Mouse (Mus musculus) hindbrain, embryonic 10.5 days (tissue): Measurements from ENCODE around the gene Phkg2. TPM values are rescaled to one million over a fixed set of nuclear protein-coding genes. Genes with fewer than 3 reads are reported as not detected.
A peak's percentile ranks its signal among the peaks of the same experiment; 100 is the strongest.

Experiments
- DNase-seq: peaks from one replicate; pipeline ENCODE4 v3.0.0-alpha.2; 2017; ENCODE audit warnings: low spot score
- H3K27ac ChIP-seq: fragments of 300-500 bp; sonication (generic); 2 replicates; pipeline ENCODE4 v1.5.1; 2016; ENCODE audit warnings: mild to moderate bottlenecking, moderate library complexity
- H3K27me3 ChIP-seq: fragments of 300-500 bp; sonication (generic); 2 replicates; pipeline ENCODE4 v1.6.1; 2016; ENCODE audit warnings: mild to moderate bottlenecking; ENCODE audit not compliant: poor library complexity, insufficient read depth, severe bottlenecking
- H3K36me3 ChIP-seq: fragments of 300-500 bp; sonication (generic); 2 replicates; pipeline ENCODE4 v1.6.1; 2016; ENCODE audit warnings: mild to moderate bottlenecking, moderate library complexity
- H3K4me1 ChIP-seq: fragments of 300-500 bp; sonication (generic); replicated peaks from 2 replicates; pipeline ENCODE4 v1.6.1; 2016; ENCODE audit warnings: mild to moderate bottlenecking
- H3K4me3 ChIP-seq: fragments of 300-500 bp; sonication (generic); 2 replicates; pipeline ENCODE4 v1.5.1; 2016; ENCODE audit warnings: mild to moderate bottlenecking, moderate library complexity
- H3K9me3 ChIP-seq: fragments of 300-500 bp; sonication (generic); 2 replicates; pipeline ENCODE4 v1.6.1; 2016; ENCODE audit warnings: mild to moderate bottlenecking, moderate library complexity
- WGBS: fragments of 180-500 bp; shearing (Covaris S2); methylation state at CpG from one replicate; pipeline ENCODE4 v1.1.7; 2016; 5-methylcytosine and 5-hydroxymethylcytosine counted together
- polyA plus RNA-seq: library from polyadenylated mRNA; unstranded; fragments of >200 nt; fragmentation: Nextera tagmentation; extraction: Ambion mirVana; gene quantifications from 2 replicates; pipeline ENCODE4 v1.2.1, GENCODE M21; 2016

The Phkg2 gene
- 47.0 and 54.1 TPM in 2 replicates for polyA plus RNA-seq

DNA sequence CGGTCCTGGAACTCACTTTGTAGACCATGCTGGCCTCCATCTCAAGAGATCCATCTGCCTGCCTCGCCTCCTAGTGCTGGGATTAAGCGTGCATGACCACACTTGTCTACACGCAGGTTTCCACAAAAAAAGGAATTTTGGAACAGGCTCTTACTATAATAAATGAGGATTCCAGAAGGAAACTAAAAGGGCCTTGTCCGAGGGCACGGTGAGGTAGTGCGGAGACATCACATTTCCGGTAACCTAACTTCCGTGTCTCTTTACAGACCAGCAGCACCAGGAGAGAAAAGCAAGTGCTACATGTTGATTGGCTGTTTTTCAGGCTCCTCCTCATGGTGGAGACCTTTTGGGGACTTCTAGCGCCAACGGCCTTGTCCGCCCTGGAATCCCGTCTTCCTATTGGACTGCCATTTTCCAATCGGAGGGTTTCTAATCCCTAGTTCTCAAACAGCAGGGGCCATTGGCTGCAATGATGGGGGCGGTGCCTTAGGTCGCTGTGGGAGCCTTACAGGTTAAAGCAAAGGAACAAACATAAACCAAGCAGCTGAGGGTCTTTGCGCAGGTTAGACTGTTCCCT lies at the start of gene Phkg2:
Gene Phkg2 (plus strand): TSS at position 446 of the 577 bp plus-strand sequence.
- peak; percentile 91 for DNase-seq
- H3K4me3 ChIP-seq = peak within 1 kb of the TSS; percentile 95
- no peaks in the 10 kb centered on the region for H3K9me3 ChIP-seq
- peak within 1 kb of the TSS; percentile 94 for H3K27ac ChIP-seq
- peaks cover 41% of the 10 kb centered on the region for H3K36me3 ChIP-seq
- H3K27me3 ChIP-seq = no peaks in the 10 kb centered on the region
- WGBS = under 1% methylated on average over 17 of the region's 17 CpGs
- H3K4me1 ChIP-seq = peaks cover 26% of the 10 kb centered on the region

DNA sequence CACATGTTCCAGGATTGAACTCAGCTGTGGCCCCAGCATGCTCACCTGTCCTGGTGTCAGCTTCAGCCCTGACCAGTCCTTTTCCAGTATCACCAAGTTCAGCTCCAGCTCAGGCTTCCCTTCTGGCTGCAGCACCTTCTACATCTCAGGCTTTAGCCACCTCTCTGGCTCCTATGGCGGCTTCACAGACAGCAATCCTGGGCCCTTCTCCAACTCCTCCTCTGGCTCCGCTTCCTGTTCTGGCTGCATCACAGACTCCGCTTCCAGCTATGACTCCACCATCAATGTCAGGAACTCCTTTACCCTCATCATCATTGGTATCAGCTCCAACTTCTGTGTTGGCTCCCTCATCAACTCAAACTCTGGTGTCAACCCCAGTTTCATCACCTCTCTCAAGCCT lies 31.5 kb upstream of the Phkg2 start:
- H3K36me3 ChIP-seq = peaks cover 100% of the 10 kb centered on the region
- no peak overlapping the region for H3K4me3 ChIP-seq
- H3K27me3 ChIP-seq = no peaks in the 10 kb centered on the region
- no peak for DNase-seq
- no peak overlapping the region for H3K27ac ChIP-seq
- H3K4me1 ChIP-seq = no peaks in the 10 kb centered on the region
- no peaks in the 10 kb centered on the region for H3K9me3 ChIP-seq
- WGBS = 100% methylated on average over 3 of the region's 3 CpGs

DNA sequence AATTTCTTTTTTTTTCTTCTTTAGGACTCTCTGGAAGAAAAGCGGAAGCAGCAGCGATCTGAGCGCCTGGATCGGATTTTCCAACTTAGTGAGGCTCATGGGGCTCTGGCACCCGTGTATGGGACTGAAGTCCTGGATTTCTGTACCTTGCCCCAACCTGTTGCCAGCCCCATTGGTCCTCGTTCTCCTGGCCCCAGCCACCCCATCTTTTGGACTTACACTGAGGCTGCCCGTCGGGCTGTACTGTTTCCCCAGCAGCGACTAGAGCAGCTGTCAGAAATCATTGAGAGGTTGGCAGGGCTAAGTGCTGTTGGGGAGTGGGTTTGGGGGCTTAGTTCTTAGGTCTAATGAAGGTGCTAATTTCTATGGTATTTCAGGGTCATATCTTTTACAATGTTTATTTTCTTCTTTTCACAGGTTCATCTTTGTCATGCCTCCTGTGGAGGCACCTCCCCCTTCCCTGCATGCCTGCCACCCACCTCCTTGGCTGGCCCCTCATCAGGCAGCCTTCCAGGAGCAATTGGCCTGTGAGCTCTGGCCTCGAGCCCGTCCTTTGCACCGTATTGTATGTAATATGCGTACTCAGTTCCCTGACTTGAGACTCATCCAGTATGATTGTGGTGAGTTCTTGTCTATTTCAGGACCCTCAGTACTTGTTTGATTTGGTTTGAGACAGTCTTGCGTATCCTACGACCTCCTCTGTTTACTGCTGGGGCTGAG lies 23.9 kb upstream of the Phkg2 start:
- Histone ChIP-seq H3K4me3 (no peak overlapping the region), H3K9me3 (no peaks in the 10 kb centered on the region), H3K36me3 (peaks cover 97% of the 10 kb centered on the region), H3K4me1 (no peaks in the 10 kb centered on the region), H3K27ac (no peak overlapping the region), H3K27me3 (no peaks in the 10 kb centered on the region)
- WGBS = 92% methylated on average over 15 of the region's 15 CpGs
- DNase-seq = no peak

DNA sequence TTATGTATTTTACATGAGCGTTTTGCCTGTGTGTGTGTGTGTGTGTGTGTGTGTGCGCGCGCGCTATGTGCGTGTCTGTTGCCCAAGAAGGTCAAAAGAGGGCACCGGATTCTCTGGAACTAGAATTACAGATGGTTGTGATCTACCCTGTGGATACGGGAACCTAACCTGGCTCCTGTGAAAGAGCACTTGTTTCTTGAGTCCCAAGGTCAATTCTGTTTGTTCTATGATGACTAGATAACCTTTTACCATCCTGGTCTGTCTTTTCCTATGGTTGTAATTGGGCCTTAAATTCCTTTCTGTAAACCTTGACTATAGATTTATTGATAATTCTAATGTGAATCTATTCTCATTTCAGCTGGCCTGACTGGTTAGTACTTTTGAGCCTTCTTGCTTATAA lies 21.6 kb upstream of the Phkg2 start:
- Histone ChIP-seq H3K27ac (no peak overlapping the region), H3K4me1 (no peaks in the 10 kb centered on the region), H3K36me3 (peaks cover 97% of the 10 kb centered on the region), H3K27me3 (no peaks in the 10 kb centered on the region), H3K4me3 (no peak overlapping the region), H3K9me3 (no peaks in the 10 kb centered on the region)
- DNase-seq = no peak
- WGBS = 97% methylated on average over 8 of the region's 8 CpGs

DNA sequence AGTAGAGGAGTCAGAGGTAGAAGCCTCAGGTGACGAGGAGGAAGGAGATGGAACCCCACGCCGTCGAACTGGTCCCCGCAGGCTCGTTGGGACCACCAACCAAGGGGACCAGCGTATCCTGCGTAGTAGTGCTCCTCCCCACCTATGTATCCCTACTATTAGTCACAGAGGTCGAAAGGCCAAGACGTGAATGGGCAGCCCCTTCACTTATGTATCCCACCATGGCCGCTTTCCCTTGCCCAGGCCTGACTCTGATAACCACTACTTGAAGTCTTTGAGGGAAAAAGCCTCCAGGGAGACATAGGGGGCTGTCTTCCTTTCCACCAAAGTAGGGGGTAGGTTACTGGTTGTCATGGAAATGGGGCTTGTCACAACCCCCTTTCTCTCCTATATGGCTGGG lies 12.6 kb upstream of the Phkg2 start:
- peaks cover 93% of the 10 kb centered on the region for H3K36me3 ChIP-seq
- no peak overlapping the region for H3K27ac ChIP-seq
- no peak overlapping the region for H3K4me3 ChIP-seq
- H3K9me3 ChIP-seq = no peaks in the 10 kb centered on the region
- DNase-seq = no peak
- WGBS = 94% methylated on average over 11 of the region's 11 CpGs
- H3K4me1 ChIP-seq = no peaks in the 10 kb centered on the region
- H3K27me3 ChIP-seq = no peaks in the 10 kb centered on the region

DNA sequence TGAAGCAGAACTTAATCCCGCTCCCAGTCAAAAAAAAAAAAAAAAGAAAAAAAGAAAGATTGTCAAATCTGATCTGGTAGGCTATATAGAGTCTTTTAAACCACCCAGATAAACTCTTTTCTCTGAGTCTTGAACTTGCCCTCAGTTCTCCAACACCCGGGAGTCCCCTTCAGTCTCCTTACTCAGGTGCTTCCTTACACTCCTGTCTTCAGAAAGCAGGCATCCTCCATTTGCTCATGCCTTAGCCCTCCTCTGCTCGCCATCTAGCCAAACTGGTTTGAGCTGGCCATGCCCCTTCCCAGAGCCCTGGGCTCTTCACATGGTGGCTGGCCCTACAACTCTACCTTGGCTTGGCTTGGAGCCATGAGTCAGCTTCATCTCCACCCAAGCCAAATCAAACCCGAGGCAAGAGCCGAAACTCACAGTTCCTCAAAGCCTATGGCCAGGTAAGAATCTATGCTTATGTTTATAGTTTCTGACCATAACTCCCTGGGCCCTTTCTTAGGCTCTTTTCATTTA lies 11.7 kb upstream of the Phkg2 start, which contains the start of gene Tmem265:
Gene Tmem265 (plus strand): TSS at position 51 of the 519 bp plus-strand sequence.
- peaks cover 93% of the 10 kb centered on the region for H3K36me3 ChIP-seq
- 93% methylated on average over 5 of the region's 5 CpGs for WGBS

DNA sequence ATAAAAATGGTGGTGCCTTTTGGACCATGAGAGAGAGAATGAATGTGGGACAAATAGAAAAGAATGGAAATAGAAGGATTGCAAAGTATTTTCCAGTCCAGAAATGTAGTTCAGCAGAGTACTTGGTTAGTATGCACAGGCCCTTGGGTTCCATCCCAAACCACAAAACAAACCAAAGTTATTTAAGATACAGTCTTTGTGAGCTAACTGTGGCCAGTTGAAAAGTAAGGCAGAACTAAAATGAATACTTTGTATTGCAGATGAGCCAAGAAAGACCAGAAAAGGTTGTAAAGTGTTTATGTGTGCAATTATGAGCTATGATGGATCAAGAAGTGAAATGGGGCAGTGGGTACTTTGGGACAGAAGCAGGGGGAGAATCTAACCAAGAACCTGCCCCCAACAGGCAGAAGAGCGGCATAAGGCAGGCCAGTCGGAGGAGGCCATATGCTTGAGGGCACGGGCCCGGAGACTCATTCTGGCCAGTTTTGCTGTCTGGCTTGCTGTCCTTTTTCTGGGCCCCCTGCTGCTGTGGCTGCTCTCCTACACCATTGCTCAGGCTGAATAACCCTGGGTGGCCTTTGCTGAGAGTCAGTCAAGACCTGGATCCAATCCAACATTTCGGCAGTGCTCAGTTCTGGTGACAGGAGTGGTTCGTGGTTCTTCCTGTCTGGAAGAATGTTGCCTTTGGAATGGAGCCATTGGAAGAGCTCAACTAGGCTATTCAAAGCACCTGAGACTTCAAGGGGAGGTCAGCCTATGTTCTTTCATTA lies 8.6 kb upstream of the Phkg2 start:
- H3K27me3 ChIP-seq = no peaks in the 10 kb centered on the region
- peaks cover 90% of the 10 kb centered on the region for H3K36me3 ChIP-seq
- no peak overlapping the region for H3K27ac ChIP-seq
- H3K4me1 ChIP-seq = no peaks in the 10 kb centered on the region
- 91% methylated on average over 6 of the region's 6 CpGs for WGBS
- no peaks in the 10 kb centered on the region for H3K9me3 ChIP-seq
- DNase-seq = no peak
- H3K4me3 ChIP-seq = no peak overlapping the region

More for the DNA sequence above, 11.7 kb upstream of the Phkg2 start, which contains the start of gene Tmem265:
- no peak for DNase-seq
- Histone ChIP-seq H3K9me3 (no peaks in the 10 kb centered on the region), H3K27me3 (no peaks in the 10 kb centered on the region), H3K4me3 (no peak within 1 kb of the TSS), H3K4me1 (no peaks in the 10 kb centered on the region), H3K27ac (no peak within 1 kb of the TSS)

DNA sequence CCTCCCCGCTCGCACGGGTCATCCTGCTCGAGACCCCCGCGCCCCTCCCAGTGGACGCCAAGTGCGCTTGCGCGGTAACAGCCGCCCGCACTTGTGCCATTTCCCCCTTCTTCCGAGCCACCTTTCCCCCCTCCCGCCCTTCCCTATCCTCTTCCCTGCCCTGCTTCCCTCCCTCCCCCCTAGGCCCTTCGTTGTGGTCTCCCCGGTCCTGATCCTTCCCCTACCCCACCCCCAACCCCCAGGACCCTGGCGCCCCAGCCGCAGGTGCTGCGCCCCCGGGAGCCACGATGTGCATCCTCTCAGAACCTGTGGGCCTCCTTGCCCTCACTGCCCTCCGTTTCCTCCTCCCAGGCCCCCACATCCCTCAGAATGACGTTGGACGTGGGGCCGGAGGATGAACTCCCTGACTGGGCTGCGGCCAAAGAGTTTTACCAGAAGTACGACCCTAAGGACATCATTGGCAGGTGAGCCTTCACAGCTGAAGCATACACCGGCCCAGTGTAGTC lies 416 bp downstream of the Phkg2 start:
- Histone ChIP-seq H3K36me3 (peaks cover 43% of the 10 kb centered on the region), H3K4me1 (peaks cover 26% of the 10 kb centered on the region), H3K9me3 (no peaks in the 10 kb centered on the region), H3K4me3 (peak overlapping the region; percentile 95), H3K27ac (peak overlapping the region; percentile 94), H3K27me3 (no peaks in the 10 kb centered on the region)
- no peak for DNase-seq
- whole genome bisulfite sequencing = 1% methylated on average over 27 of the region's 28 CpGs

DNA sequence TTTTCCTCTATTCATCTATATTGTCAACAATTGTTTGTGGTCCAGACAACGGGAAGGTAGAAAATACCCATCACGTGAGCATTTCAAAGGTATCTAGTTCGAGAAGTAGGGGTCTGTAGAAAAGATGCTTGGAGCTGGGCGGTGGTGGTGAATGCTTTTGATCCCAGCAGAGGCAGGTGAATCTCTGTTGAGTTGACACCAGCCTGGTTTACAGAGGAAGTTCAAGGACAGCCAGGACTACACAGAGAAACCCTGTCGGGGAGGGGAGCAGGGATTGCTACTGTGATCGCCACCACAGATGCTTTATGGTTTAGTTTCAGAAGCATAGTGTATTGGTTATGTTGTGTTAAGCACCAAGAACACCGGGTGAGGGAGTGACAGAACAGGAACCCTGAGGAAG lies 975 bp downstream of the Phkg2 start:
- peaks cover 26% of the 10 kb centered on the region for H3K4me1 ChIP-seq

DNA sequence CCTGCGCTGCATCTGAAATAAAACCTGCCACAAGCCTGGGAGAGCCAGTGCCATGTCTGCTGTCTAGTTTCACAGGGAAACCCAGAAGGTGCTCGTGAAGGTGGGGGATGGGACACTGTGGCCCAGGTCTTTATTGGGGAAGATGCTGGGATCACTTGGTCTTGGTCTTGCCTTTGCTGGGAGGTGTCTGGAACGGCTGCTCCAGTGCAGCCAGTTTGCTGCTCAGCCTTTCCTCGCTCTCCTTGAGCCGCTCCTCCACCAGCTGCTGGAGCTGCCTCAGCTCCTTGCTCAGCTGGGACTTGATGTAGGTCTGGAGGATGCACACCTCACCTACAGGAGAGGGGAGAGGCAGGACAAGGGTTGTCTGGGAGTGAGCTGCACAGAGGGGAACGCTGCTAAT lies 10.1 kb downstream of the Phkg2 start:
- no peaks in the 10 kb centered on the region for H3K27me3 ChIP-seq
- peaks cover 12% of the 10 kb centered on the region for H3K4me1 ChIP-seq
- no peak overlapping the region for H3K27ac ChIP-seq
- DNase-seq = no peak
- H3K9me3 ChIP-seq = no peaks in the 10 kb centered on the region
- peaks cover 73% of the 10 kb centered on the region for H3K36me3 ChIP-seq
- WGBS = 96% methylated on average over 6 of the region's 6 CpGs
- no peak overlapping the region for H3K4me3 ChIP-seq

More for the DNA sequence above, 975 bp downstream of the Phkg2 start:
- Histone ChIP-seq H3K27ac (peak overlapping the region; percentile 94), H3K36me3 (peaks cover 42% of the 10 kb centered on the region), H3K4me3 (peak overlapping the region; percentile 95), H3K9me3 (no peaks in the 10 kb centered on the region), H3K27me3 (no peaks in the 10 kb centered on the region)
- 27% methylated on average over 7 of the region's 7 CpGs for whole genome bisulfite sequencing
- no peak for DNase-seq

DNA sequence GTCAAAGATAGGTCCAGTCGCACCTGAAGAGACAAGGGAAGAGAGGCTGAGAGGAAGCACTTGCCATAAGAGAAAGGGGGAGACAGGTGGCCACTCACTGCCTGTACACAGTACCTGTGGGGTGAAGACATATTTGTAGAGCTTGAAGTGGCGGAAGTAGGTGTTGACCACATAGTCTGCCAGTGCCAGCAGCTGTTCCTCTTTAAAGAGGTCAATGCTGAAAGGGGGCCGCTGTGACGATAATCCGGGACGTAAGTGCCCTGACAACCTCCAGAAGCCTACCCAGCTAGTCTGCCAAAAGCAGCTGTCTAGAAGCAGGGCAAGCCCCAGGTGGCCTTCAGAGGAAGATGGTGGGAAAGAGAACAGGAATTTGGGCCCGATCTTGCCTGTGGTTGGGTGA lies 11.9 kb downstream of the Phkg2 start:
- WGBS = 93% methylated on average over 7 of the region's 7 CpGs
- H3K9me3 ChIP-seq = no peaks in the 10 kb centered on the region
- peaks cover 64% of the 10 kb centered on the region for H3K36me3 ChIP-seq
- no peak overlapping the region for H3K27ac ChIP-seq
- no peak overlapping the region for H3K4me3 ChIP-seq
- DNase-seq = no peak
- H3K27me3 ChIP-seq = no peaks in the 10 kb centered on the region
- peaks cover 22% of the 10 kb centered on the region for H3K4me1 ChIP-seq

DNA sequence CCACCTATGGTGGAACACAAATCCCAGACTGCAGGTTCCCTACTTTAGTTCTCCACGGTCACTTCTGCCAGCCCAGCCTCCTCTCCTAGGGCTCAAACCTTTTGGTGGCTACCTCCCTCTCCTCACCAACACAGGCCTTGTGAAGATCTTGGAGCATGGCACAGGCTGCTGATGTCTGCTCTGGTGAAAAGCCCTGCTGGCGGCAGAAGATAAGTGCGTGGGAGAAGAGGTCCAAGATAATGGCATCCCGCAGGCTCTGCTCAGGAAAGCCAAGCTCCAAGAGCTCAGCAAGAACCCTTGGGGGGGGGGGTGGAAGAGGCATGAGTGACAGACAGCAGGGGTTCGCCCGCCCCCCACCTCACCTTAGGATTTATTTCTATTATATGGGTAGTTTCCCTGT lies 13.0 kb downstream of the Phkg2 start:
- no peaks in the 10 kb centered on the region for H3K9me3 ChIP-seq
- H3K4me3 ChIP-seq = no peak overlapping the region
- peaks cover 64% of the 10 kb centered on the region for H3K36me3 ChIP-seq
- peaks cover 22% of the 10 kb centered on the region for H3K4me1 ChIP-seq
- 91% methylated on average over 6 of the region's 6 CpGs for whole genome bisulfite sequencing
- DNase-seq = no peak
- H3K27me3 ChIP-seq = no peaks in the 10 kb centered on the region
- no peak overlapping the region for H3K27ac ChIP-seq
